Mouse (Mus musculus): ENCODE measurements at regions not wholly inside any gene's neighbourhood (a gene's known extent, or its start where the extent isn't known, plus 50 kb on each side); places are given as distances from the start of the nearest gene placed in this dataset.
"Not testable (repeated sequence)": the region's sequence is repeated elsewhere in the genome, so short reads cannot be mapped to it uniquely, and the experiment has no call there.

- not testable (repeated sequence) for DNase-seq (ENCODE audit: low read depth)
Observed at GRCm38 (mm10) chr12:93754505-93754904, 1905.5 kb upstream of the Sel1l start.

DNA sequence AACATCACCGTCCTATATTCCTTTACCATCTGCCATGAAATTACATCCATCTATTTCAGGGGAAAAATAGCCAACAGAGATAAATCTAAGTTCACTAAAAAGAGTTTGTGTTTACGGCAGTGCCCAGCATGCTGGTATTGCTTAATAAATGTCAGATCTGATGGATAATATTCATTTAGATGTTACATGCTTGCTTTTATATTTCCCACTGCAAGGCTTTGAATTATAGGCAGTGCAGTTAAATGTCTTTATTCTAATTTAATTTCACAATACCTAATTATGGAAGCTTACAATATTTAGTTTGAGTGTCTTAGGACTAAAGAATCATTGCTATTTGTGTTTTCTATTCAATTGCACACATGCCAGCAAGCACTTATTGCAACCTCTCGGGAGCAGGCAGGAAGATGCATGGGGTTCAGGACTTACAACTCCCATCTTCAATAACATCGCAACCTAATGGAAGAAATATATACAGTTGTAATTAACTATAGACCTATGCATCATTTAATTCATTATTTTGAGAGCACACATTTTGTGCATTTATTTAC lies 1899.4 kb upstream of the Sel1l start:
- DNase-seq (ENCODE audit: low read depth), result no peak

DNA sequence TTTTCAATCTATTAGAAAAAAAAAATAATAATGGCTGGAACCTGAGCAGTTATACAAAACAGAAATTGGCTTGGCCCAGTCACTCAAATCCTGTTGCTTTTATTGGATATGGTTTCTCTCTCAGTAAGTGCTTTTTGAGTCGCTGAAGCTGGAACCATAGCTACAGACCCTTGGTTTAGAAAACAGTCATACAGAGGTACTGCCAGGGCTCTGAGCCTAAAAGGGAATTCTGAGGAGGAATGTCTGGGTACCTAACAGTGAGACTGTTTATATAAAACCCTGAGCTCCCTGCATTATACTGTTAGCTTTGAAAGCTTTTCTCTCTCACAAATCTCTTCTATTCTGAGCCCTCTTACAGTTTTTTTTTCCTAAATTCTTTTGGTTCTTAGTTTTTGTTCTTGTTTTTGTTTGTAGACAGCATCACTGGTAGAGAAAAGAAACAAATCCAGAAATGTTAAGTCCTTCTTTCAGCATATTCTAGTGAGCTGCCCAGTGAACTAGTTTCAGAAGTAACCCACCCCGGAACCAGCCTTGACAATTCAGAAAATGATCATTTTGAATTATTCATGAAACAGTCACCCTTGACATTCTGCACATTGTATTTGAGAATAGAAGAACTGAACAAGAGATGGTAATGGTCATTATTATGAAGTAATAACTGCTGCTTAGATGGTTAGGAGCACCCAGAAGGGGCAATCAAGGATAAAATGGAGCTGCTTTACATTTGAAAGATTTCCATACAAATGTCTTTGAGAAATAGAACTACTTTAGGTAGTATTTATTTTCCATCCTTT lies 1869.9 kb upstream of the Sel1l start:
- no peak for DNase-seq (ENCODE audit: low read depth)

GRCm38 (mm10) chr12:93705956-93706355 lies 1857.0 kb upstream of the Sel1l start:
- DNase-seq (ENCODE audit: low read depth), result no peak

DNA sequence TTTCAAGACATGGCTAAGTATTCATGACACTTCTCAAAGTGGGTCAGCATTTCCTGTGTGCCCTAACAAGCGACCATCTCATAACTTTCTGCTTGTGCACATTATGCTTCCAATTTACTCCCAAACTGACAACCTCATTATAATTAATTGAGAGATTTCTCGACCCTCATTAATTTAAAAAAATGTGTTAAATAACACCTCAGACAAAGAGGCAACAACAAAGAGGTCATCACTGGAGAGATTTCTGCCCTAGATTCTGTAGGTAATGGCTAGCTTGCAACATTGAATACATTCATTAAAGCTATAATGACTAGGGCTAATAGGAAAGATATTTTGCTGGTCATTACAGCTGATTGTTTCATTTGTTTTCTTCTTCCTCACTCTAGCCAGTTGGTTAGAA lies 1838.2 kb upstream of the Sel1l start:
- DNase-seq (ENCODE audit: low read depth), result no peak

DNA sequence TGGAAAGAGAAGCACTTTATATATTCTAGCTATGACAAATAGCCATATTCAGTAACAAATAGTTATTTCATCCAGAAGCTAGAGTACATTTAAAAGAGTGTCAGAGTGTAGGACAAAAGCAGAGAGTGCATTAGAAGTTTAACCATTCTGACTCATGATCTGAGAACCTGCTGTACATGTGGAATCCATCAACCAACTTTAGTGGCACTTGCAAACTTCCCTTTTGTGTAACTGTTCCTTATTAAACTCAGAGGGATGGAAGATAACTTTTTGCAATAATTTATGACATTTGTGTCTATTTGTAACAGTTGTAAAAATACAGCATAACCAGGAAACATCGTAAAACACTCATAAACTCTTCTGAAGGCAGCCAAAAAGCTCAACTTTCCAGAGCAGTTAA lies 1835.4 kb upstream of the Sel1l start:
- no peak for DNase-seq (ENCODE audit: low read depth)

DNA sequence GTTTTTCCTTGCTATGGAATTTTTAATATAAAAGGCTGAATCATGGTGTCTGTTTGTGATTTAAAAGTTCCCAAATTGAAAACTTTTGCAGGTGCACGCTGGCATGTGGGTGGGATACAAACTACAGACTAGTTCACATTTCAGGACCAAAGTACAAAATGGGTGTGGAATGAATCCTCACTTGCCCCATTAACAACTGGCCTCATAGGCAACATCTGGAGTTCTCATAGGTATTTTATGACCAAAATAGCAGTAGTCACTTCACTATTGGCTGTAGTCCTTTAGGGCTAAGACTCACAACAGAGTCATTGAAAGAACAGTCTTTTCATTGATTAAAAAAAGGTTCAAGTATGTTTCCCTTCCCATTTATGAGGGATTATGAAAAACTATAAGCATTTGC lies 1828.5 kb upstream of the Sel1l start:
- DNase-seq (ENCODE audit: low read depth), result no peak

GRCm38 (mm10) chr12:93675032-93675431 lies 1826.1 kb upstream of the Sel1l start:
- DNase-seq (ENCODE audit: low read depth), result peak; percentile 10

GRCm38 (mm10) chr12:93669211-93669610 lies 1820.3 kb upstream of the Sel1l start:
- DNase-seq (ENCODE audit: low read depth), result no peak

DNA sequence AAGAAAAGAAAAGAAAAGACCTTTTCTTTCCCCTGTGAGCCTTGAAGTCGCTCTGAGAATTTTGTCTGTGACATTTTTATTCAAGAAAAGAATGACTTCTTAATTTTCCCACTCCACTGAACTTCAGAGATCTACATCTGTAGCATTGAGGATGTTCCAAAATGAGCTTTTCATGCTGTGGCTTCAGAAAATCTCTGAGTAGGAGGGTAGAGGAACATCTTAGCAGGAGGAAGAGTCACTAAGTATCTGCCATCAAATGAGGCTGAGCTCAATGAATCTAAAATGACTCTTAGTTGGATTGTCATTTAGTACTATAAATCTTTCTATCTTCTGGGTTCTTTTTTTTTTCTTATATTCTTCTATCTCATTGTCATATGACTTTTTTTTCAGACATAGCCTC lies 1817.8 kb upstream of the Sel1l start:
- no peak for DNase-seq (ENCODE audit: low read depth)
